Mouse (Mus musculus): Measurements from ENCODE around the gene N4bp1.

The N4bp1 gene

GRCm38 (mm10) chr8:86894194-86894761 is 9.2 kb upstream of the N4bp1 start:
- no peak for DNase-seq

- no peak for DNase-seq
These were observed 8.5 kb upstream of the N4bp1 start for GRCm38 (mm10) chr8:86893554-86893953.

- DNase-seq: no peak
These were observed 6.5 kb upstream of the N4bp1 start for GRCm38 (mm10) chr8:86891533-86891932.

GRCm38 (mm10) chr8:86888058-86888939 is 3.2 kb upstream of the N4bp1 start:
- no peak for DNase-seq

- DNase-seq: peak; percentile 48
These were observed 991 bp downstream of the N4bp1 start for GRCm38 (mm10) chr8:86884067-86884466.

- DNase-seq: peak; percentile 30
These were observed 2.2 kb downstream of the N4bp1 start for GRCm38 (mm10) chr8:86882568-86883478.

- DNase-seq: no peak
These were observed 3.1 kb downstream of the N4bp1 start for GRCm38 (mm10) chr8:86881951-86882350.

GRCm38 (mm10) chr8:86881068-86881609 is 3.9 kb downstream of the N4bp1 start:
- no peak for DNase-seq

- DNase-seq: peak; percentile 86
These were observed 8.2 kb downstream of the N4bp1 start for GRCm38 (mm10) chr8:86876831-86877230.

- peak; percentile 17 for DNase-seq
These were observed 11.0 kb downstream of the N4bp1 start for GRCm38 (mm10) chr8:86874055-86874454.

- DNase-seq: peak; percentile 44
These were observed 11.9 kb downstream of the N4bp1 start for GRCm38 (mm10) chr8:86873151-86873550.

- DNase-seq: peak; percentile 85
These were observed 12.8 kb downstream of the N4bp1 start for GRCm38 (mm10) chr8:86872097-86872815.

GRCm38 (mm10) chr8:86871421-86871820 is 13.6 kb downstream of the N4bp1 start:
- no peak for DNase-seq

GRCm38 (mm10) chr8:86870771-86871170 is 14.3 kb downstream of the N4bp1 start:
- peak; percentile 15 for DNase-seq

GRCm38 (mm10) chr8:86868041-86868440 is 17.0 kb downstream of the N4bp1 start:
- no peak for DNase-seq

GRCm38 (mm10) chr8:86864764-86865163 is 20.3 kb downstream of the N4bp1 start:
- no peak for DNase-seq

- no peak for DNase-seq
These were observed 22.2 kb downstream of the N4bp1 start for GRCm38 (mm10) chr8:86862837-86863236.

GRCm38 (mm10) chr8:86862155-86862816 is 22.8 kb downstream of the N4bp1 start:
- DNase-seq: no peak

GRCm38 (mm10) chr8:86861516-86861915 is 23.5 kb downstream of the N4bp1 start:
- no peak for DNase-seq

- no peak for DNase-seq
These were observed 28.8 kb downstream of the N4bp1 start for GRCm38 (mm10) chr8:86856248-86856647.

- no peak for DNase-seq
These were observed 30.4 kb downstream of the N4bp1 start for GRCm38 (mm10) chr8:86854686-86855085.

GRCm38 (mm10) chr8:86853989-86854373 is 31.1 kb downstream of the N4bp1 start:
- no peak for DNase-seq

Measured in cerebellum, adult 9-10 months (tissue).